Mouse (Mus musculus) ES-CJ7 (cell line): ENCODE results near the gene Mfrp.

Experiments used
- DNase-seq: peaks from one replicate; pipeline ENCODE4 v3.0.0; 2011; ENCODE audit warnings: low read depth, low spot score

Mfrp gene

DNA sequence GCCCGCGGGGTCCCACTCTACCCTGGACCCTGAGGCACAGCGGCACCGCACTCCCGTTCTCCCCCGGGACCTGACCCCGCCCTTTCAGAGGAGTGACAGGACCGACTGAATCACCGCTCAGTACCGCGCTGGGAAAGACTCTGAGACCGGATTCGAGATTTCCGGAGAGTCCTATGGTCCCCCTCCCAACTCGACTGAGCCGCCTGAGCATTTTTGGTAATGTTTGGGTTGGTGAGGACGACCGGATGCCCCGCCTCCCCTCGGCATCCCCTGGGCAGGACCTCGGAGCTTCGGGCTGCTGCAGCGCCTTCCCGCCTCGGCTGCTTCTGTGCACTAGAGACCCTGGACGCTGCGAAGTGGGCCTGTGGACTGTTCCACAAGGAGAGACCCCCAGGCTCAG is 28.5 kb downstream of the Mfrp start:
- peak; percentile 75 for DNase-seq

DNA sequence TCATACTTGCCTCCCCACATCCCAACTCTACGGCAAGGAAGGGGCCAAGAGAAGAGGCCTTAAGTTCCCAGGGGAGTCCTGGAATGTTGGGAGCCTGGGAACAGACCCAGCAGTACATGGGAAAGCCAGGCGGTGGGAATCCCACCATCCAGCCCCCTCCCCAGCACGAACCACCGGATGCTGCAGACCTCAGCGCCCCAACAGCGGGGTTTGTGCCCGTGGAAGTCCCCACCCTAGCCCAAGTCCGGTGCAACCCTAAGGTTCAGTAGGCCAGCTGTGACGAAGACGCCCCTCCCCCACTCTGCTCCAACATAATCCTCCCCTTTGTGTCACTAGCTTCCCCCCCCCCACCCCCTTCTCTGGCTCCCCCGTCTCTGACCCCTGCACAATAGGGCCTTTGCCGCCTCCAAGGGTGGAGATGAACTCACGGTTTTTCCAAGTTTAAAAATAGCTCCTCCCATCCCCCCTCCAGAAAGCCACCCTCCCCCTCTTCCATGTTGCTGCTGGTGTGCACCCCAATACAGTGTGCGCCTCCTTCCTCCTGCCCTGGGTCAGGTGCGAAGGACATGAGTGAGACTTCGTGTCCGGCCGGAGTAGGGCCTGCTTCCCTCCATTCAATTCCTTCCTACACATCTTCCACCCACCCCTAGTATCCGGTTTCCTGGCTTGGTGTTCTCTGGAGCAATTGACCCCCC is 29.2 kb downstream of the Mfrp start:
- DNase-seq, result peak; percentile 50

DNA sequence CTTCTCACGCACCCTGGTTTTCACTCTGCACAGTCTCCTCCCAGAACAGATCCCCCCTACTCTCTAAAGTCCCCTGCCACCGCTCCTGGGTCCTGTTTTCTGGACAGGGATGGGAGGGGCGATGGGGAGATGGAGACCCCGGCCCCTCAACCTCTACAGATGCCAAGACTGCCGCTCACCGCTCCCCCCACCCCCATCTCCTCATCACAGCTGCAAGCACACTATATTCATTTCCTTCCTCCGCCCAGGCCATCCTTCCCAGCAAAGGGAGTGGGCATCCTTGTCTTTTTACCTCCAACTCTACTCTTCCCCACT is 29.7 kb downstream of the Mfrp start:
- DNase-seq, result no peak

DNA sequence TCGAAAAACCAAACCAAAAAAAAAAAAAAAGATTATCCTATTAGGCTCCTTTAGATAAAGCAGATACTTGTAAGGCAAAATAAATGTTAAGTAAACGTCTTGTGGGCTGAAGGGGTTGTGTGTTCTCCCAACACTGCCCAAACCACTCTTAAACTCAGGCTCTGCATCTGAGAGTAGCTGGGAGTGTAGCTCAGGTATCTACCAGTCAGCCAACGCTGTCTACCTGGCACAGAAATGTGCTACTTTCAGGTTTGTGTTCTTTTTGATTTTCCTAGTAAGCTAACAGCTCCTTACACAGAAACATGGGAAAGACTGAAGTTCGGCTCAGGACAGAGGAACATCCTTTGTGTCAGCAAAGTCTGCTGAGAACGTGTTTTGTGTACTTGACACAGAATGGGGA is 30.7 kb downstream of the Mfrp start:
- no peak for DNase-seq

DNA sequence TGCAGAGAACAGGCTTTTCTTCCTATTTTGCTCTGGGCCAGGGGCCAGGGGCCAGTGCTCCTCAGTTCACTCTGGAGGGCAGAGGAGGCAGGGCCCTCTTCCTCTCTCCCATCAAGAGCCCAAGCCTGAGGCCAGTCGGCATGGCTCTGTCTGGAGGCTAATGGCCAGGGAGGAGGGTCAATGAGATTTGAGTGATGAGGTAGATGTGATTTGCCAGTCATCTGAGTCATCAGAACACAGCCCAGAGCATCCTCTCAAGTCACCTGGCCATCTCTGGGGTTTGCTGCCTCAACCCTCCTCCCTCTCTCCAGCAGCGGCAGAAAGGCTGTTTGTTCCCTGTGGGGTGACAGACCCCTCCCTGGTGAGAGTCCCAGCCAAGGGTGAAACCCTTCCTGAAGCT is 31.8 kb downstream of the Mfrp start:
- DNase-seq, result no peak

DNA sequence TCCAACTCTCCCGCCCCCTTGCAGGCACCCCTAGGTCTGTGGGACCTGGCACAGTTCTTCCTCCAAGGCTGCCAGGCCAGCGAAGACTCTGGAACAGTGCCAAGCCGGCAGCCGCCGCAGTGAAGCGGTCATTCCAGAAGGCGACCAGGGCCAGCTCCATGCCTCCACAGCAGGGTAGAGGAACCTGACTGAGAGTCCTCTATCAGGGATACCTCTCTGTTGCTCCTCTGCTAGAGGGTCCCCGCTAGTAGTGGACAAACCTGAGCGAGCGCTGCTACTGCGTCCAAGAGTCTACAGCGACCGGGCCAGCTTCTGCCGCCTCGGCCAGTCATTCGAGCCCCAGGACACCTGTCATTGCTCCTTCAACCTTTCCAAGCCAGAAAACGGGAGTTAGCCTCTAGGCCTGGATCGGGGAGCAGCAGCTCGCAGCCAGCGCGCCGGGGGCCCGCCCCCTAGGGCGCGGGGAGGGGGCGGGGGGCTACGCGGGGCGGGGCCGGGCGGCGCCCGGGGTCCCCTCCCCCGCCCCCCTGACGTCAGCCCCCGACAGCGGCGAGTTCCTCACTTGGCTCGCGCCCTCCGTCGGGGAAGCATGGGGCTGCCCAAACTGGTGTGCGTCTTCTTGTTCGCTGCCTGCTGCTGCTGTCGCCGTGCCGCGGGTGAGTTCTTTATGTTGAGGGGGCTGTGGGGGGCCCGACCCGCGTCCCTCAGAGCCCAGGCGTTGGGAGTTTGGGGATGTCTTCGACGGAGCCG is 32.7 kb downstream of the Mfrp start, which contains the start of gene Mcam:
Gene Mcam, plus strand, starts transcription at position 369 of the 750 bp plus-strand sequence.
- no peak for DNase-seq

DNA sequence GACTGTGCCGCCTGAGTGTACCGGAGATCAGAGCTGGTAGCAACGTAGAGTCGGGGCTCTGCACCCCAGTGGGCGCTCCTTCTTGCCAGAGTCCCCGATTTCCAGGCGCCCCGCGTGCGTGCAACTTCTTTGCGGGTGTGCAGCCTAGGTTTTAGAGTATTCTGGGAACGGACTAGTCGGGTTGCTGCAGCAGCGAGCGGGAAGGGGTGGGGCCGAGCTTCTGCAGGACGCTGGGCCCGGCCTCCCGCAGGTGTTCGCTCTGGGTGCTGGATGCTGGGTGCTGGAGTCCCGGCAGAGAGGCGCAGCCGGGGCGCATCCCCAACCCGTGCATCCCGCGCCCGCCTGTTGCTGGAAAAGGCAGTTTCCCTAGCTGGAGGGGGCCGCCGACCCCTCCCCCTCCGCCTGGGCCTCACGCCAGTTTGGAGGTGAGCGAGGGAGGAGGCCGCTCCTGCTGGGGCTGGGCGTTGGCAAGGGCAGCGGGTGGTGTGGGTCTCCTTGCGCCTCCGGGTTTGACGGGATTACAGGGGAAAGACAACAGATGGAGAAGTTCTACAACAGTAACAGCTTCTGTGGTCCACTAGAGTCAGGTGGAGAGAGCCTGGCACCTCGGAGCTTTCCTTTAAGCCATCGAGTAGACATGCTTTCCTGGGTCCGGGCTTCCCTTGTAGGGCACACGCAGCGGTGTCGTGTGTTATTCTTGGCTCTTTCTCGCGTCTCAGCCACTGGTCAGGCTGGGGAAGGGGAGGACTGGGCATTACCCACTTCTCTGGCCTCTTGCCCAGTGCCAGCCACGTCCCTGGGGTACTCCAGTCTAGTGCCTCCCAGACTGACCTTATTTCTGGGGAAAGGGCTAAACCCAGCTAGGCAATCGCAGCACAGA is 33.6 kb downstream of the Mfrp start:
- no peak for DNase-seq

DNA sequence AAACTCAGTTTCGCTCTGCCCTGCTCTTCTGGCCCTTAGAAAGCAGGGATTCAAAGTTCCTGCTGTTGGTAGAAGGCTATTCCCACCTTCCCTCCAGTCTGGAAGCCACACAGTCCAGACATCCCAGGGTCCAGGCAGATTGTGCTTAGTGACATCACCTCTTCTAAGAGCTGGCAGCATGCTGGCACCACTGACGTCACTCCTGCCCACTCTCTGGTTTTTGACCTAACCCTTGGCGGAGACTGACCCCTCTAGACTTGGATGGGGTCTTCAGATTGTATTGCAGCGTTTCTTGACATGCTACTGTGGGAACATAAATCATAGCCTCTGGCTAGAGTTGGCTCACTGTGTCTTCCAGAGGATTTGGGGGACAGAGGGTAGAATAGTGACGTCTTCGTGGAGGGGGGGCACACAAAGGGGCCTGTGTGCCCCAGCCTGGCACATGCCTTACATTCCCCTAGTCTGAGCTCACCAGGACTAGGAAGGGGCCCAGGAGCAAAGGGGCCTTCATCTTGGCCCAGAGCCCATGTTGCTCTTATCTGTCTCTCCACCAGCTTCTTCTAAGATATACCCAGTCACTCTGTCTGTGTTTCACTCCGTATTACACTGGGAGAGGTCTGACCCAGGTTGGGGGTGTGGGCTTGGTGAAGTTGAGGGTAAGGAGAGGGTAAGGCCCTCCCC is 34.3 kb downstream of the Mfrp start:
- DNase-seq, result no peak

DNA sequence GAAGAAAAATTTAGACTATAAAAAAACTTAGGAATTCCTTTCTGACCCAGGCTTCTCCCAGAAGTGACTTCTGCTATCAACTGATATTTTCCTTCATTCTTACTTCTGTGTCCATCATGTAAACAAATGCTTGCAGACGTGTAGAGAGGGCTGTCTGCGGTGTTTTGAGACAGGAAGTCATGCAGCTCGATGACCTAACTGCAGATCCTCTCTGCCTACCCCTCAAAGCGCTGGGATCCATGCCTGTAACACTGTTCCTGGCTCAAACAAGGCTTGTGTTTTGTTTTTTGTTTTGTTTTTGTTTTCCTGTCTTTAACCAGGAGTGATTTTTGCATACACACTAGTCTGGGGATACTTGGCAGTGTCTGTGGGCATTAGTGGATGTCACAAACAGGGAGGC is 36.3 kb downstream of the Mfrp start:
- no peak for DNase-seq

DNA sequence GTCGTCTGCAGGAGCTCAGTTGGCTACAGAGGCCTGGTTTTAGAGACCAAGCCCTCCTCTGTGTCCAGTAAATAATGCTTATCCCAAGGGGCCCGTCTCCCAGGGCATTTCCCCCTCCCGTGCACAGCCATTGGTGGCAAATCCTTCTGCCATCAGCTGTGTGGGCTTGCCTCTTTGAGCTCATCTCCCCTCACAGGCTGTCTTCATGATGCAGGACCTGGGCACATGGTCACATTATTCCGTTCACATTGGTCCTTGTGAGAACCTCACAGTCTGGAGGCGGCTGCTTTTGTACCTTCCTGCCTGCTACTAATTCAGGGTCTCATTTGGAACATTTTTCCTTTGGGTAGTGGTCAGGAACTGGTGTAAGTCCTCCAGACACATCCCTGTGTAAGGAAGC is 40.4 kb downstream of the Mfrp start:
- no peak for DNase-seq

DNA sequence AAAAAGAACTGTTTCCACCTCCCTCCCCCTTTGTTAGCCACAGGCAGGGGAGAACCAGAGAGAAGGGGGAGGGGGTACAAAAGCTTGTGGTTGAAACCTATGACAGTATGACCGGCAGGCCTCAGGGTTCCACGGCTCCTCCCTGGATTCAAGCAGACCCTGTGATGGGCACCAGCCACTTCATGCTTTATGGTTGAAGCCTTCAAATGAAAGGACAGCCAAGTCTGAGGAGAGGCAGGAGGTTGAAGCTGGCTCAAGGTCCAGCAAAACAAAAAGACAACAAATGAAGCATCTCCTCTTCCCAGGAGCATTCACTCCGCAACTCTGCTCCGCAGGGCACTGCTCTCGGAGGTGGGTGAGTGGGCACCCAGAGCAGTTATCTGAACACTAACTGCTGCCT is 41.9 kb downstream of the Mfrp start:
- no peak for DNase-seq

DNA sequence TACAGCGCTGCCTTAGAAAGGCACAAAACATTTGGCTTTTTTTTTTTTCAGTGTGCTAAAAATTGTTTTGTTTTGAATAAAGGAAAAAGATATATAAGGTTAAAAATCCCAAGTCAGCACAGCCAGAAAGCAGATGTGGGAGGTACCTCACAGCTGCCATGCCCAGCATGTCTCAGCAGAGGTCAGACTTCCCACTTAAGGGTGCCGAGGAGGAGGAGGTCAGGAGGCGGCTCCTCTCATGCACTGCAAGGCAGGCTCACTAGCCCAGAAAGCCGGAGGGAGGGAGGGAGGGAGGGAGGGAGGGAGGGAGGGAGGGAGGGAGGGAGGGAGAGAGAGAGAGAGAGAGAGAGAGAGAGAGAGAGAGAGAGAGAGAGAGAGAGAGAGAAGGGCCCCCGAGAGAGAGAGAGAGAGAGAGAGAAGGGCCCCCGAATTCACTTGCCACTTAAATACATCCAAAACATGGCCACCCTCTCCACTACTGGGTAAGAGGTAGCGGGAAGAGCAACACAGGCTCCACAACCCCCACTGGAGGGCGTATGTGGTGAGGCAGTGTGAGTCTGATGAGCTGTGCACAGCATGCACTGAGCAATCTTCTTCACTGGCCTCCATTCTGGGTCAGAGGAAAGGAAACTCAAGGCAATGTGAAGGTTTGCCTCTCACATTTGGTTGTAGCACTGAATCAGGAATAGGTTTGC is 42.6 kb downstream of the Mfrp start:
- peak; percentile 75 for DNase-seq

DNA sequence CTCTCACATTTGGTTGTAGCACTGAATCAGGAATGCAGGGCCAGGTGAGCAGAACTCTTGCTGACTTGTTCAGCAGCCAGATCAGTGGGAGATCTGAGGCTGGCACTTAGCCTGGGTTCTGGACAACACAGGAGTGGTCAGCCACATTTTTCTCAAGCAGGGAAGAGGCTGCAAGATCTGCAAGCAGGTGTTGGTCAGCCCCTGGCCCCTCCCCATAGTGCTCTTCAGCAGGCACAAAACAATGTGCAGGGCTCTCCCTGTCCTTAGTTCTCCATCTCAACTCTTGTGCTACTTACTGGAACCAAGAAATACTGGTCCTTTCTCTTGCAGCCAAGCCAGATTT is 43.2 kb downstream of the Mfrp start:
- DNase-seq, result no peak

DNA sequence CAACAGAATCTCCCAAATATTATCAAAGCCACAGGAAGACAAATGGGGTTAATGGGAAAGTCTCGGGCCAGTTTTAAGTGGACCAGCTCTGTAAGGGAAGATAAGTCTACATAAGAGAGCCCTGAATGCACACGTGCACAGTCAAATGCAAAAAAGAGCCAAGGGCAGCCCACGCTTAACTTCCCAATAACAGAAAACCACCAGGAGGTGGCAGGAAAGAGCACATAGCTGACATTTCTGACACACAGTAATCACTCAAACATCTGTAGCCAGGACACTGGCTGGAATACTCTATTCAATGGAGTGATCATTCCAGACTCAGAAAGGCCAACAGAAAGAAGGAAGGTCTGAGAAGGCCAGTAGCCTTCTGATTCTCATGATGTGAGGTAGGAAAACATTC is 45.8 kb downstream of the Mfrp start:
- peak; percentile 44 for DNase-seq
